ENCODE assay signal across 27 mouse cellular contexts in the genomic region with DNA sequence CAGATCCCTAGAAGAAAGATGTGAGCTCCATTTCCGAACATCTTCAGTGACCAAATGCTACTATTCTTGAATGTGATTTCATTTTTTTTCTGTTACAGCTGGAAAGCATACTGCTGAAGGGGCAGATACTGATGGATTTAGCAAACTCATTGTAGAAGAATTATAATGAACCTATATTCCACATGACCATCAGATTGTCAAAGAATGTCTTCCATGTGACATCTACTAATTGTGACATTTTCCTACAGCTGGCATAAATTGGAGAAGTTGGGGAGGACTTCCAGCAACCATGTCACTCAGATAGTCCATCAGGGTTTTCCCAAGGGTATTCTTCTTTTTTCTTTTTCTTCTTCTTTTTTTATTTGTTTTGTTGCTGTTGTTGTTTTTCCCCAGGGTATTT.
"Had no signal": no experiment of that assay in that cellular context is flagged by ENCODE, and none has a peak within 500 bp of the region (broad histone marks: within the 10 kb centered on the region; RNA-seq: fewer than 3 reads in every experiment).

No protein-coding gene starts in this region.

- H3K4me2 ChIP-seq: heart, embryonic 11.5 days; heart, embryonic 13.5 days; heart, embryonic 15.5 days; hindbrain, embryonic 14.5 days; intestine, embryonic 15.5 days; kidney, embryonic 15.5 days; limb, embryonic 13.5 days; limb, embryonic 15.5 days; liver, embryonic 13.5 days had no signal

- H3K9me3 ChIP-seq: heart, embryonic 13.5 days; heart, embryonic 15.5 days; intestine, embryonic 15.5 days; kidney, embryonic 15.5 days; limb, embryonic 13.5 days; limb, embryonic 15.5 days; liver, embryonic 13.5 days had no signal

- H3K4me1 ChIP-seq: heart, embryonic 13.5 days; heart, embryonic 15.5 days; intestine, embryonic 15.5 days; kidney, embryonic 15.5 days; limb, embryonic 13.5 days; limb, embryonic 15.5 days; liver, embryonic 13.5 days had no signal

- H3K27ac ChIP-seq: gastrocnemius, adult 2 months; heart, adult 2 months; heart, embryonic 13.5 days; heart, embryonic 15.5 days; hindbrain, embryonic 14.5 days; intestine, embryonic 15.5 days; kidney, embryonic 15.5 days; kidney, postnatal 0 days; limb, embryonic 13.5 days; limb, embryonic 15.5 days; liver, embryonic 13.5 days had no signal

- H3K36me3 ChIP-seq: heart, embryonic 13.5 days; heart, embryonic 15.5 days; intestine, embryonic 15.5 days; kidney, embryonic 15.5 days; limb, embryonic 13.5 days; limb, embryonic 15.5 days; liver, embryonic 13.5 days had no signal

- DNase-seq: gastrocnemius, adult 2 months; gastrocnemius, postnatal 10 days; gastrocnemius, postnatal 25 days; heart, adult 11 months; heart, adult 2 months; heart, postnatal 14 days; heart, postnatal 36 days; kidney, adult 11 months; kidney, adult 2 months; kidney, adult 9 months; kidney, postnatal 14 days; kidney, postnatal 36 days; layer of hippocampus, adult 9-11 months; layer of hippocampus, postnatal 36 days; left cerebral cortex, postnatal 4 days; liver, embryonic 13.5 days had no signal

- H3K9ac ChIP-seq: heart, embryonic 13.5 days; heart, embryonic 15.5 days; hindbrain, embryonic 14.5 days; intestine, embryonic 15.5 days; kidney, embryonic 15.5 days; limb, embryonic 13.5 days; limb, embryonic 15.5 days; liver, embryonic 13.5 days had no signal

- ATAC-seq: hindbrain, embryonic 16.5 days; inflammation-experienced regulatory T-cells, adult 6 months; intestine, embryonic 15.5 days had no signal

- H3K4me3 ChIP-seq: gastrocnemius, adult 2 months; heart, adult 2 months; heart, embryonic 13.5 days; heart, embryonic 15.5 days; intestine, embryonic 15.5 days; kidney, embryonic 15.5 days; limb, embryonic 13.5 days; limb, embryonic 15.5 days; liver, embryonic 13.5 days had no signal

- H3K27me3 ChIP-seq: heart, embryonic 13.5 days; heart, embryonic 15.5 days; intestine, embryonic 15.5 days; liver, embryonic 13.5 days had no signal
